Comparison of ENCODE assay signal across 9 mouse cellular contexts in the genomic region with DNA sequence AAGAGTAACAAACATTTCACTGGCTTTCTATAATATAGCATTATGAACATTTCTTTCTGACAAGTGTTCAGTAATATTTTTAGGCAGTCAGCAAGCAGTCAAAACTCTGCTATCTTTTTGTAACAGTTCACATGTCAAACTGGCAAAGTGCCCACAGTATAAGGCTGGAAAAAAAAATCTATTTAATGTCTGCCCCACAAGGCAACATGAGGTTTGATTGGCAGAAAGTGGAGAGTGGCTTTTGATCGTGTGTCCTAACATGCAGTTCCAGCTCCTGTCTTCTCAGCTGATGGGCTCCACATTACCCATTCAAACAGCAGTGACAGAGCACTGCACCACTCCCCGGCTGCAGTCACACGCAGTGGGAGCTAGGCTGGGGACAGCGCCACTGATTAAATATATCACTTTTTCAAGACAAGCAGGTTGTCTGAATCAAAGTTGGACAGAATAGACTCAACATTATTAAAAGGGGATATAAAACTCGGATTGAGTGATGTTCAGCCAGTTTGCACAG.
DNase-seq lines count a peak whose midpoint lies in the region; ATAC-seq and TF ChIP-seq lines count a peak whose summit lies in the region.
"Had no signal": no experiment of that assay in that cellular context is flagged by ENCODE, and none has a peak within 500 bp of the region (broad histone marks: within the 10 kb centered on the region; RNA-seq: fewer than 3 reads in every experiment).

No protein-coding gene starts in this region.

- no peak overlapping the region for H3K4me3 ChIP-seq in lung, postnatal 0 days (ENCODE audit: low read depth, low read length)

- no peak overlapping the region for H3K9ac ChIP-seq in lung, postnatal 0 days (replicated peaks; ENCODE audit: low read depth)

- peak; percentile 19 for DNase-seq in gastrocnemius, adult 18-20 months (ENCODE audit: low spot score)
- DNase-seq in gastrocnemius, postnatal 14 days: no peak
- peak; percentile 5 for DNase-seq in lung, postnatal 0 days (ENCODE audit: low spot score)
- DNase-seq in lung, postnatal 25 days (ENCODE audit: low spot score): no peak
- DNase-seq in right cerebral cortex, postnatal 25 days: no peak
- DNase-seq in right cerebral cortex, adult 18-20 months: no peak
- DNase-seq in left cerebral cortex, adult 9 months (ENCODE audit: low spot score in 2 of 2): no peak
- DNase-seq: kidney, adult 2 months had no signal

- no peak for TF ChIP-seq EP300 in lung, postnatal 0 days (IDR thresholded peaks at IDR 0.05)

- no peaks in the 10 kb centered on the region for H3K36me3 ChIP-seq in lung, postnatal 0 days (ENCODE audit: insufficient read depth, low read length)

- H3K9me3 ChIP-seq in lung, postnatal 0 days (ENCODE audit: low read length): no peaks in the 10 kb centered on the region

- intact Hi-C loops in gastrocnemius, postnatal 14 days (cut with DNase I; ENCODE audit: low total_unique reads): no loop called here

- no peak for ATAC-seq in lung, postnatal 0 days
- peak; percentile 52 for ATAC-seq in megakaryocyte progenitor cell, adult 5-6 weeks (replicated peaks; ENCODE audit: poor library complexity)

- H3K4me2 ChIP-seq in lung, postnatal 0 days (replicated peaks; ENCODE audit: low read depth, low read length): no peak overlapping the region

- no peak overlapping the region for H3K27ac ChIP-seq in lung, postnatal 0 days (ENCODE audit: low read length)

- H3K27me3 ChIP-seq in lung, postnatal 0 days (replicated peaks; ENCODE audit: insufficient read depth, low read length): no peaks in the 10 kb centered on the region

- WGBS in lung, postnatal 0 days: 35% methylated on average over 5 of the region's 5 CpGs

- TF ChIP-seq CTCF in lung, postnatal 0 days (IDR thresholded peaks at IDR 0.05): no peak

- H3K4me1 ChIP-seq in lung, postnatal 0 days (ENCODE audit: insufficient read depth, low read depth, low read length): no peaks in the 10 kb centered on the region

Comparison
In these comparisons a context has a peak if more than half of its experiments do, and no peak if none do; other contexts are left out.
1. DNase-seq: peak in gastrocnemius, adult 18-20 months (single experiment) and lung, postnatal 0 days (single experiment); none in gastrocnemius, postnatal 14 days (single experiment), lung, postnatal 25 days (single experiment), right cerebral cortex, postnatal 25 days (single experiment), right cerebral cortex, adult 18-20 months (single experiment) and left cerebral cortex, adult 9 months (0 of 2).